Mouse (Mus musculus): ENCODE results near the gene Hspb11.
A peak's percentile ranks its signal among the peaks of the same experiment; 100 is the strongest.

Gene Hspb11

GRCm38 (mm10) chr4:107253125-107254091, at the start of gene Hspb11, which contains the start of gene Lrrc42:
TSS of gene Hspb11 (plus strand) at chr4:107253593.
TSS of gene Lrrc42 (minus strand) at chr4:107253532.
- DNase-seq (ENCODE audit: low spot score), result peak; percentile 92

GRCm38 (mm10) chr4:107207016-107207415, 46.4 kb upstream of the Hspb11 start:
- DNase-seq (ENCODE audit: low spot score), result no peak

- no peak for DNase-seq (ENCODE audit: low spot score)
Measured at GRCm38 (mm10) chr4:107208880-107209279, 44.5 kb upstream of the Hspb11 start, which contains the start of gene Ldlrad1. TSS of gene Ldlrad1 (plus strand) at chr4:107209180.

GRCm38 (mm10) chr4:107210483-107211097, 42.8 kb upstream of the Hspb11 start:
- no peak for DNase-seq (ENCODE audit: low spot score)

- DNase-seq (ENCODE audit: low spot score), result peak; percentile 43
Measured at GRCm38 (mm10) chr4:107211465-107211864, 41.9 kb upstream of the Hspb11 start.

GRCm38 (mm10) chr4:107211936-107212335, 41.5 kb upstream of the Hspb11 start:
- no peak for DNase-seq (ENCODE audit: low spot score)

- DNase-seq (ENCODE audit: low spot score), result no peak
Measured at GRCm38 (mm10) chr4:107213279-107214011, 39.9 kb upstream of the Hspb11 start.

GRCm38 (mm10) chr4:107217574-107217973, 35.8 kb upstream of the Hspb11 start:
- no peak for DNase-seq (ENCODE audit: low spot score)

- DNase-seq (ENCODE audit: low spot score), result no peak
Measured at GRCm38 (mm10) chr4:107221524-107221923, 31.9 kb upstream of the Hspb11 start.

GRCm38 (mm10) chr4:107223225-107224204, 29.9 kb upstream of the Hspb11 start:
- DNase-seq (ENCODE audit: low spot score), result peak; percentile 34

GRCm38 (mm10) chr4:107226313-107226712, 27.1 kb upstream of the Hspb11 start:
- DNase-seq (ENCODE audit: low spot score), result no peak

- no peak for DNase-seq (ENCODE audit: low spot score)
Measured at GRCm38 (mm10) chr4:107232219-107232618, 21.2 kb upstream of the Hspb11 start.

GRCm38 (mm10) chr4:107238253-107238652, 15.1 kb upstream of the Hspb11 start:
- DNase-seq (ENCODE audit: low spot score), result no peak

- no peak for DNase-seq (ENCODE audit: low spot score)
Measured at GRCm38 (mm10) chr4:107240196-107240595, 13.2 kb upstream of the Hspb11 start.

GRCm38 (mm10) chr4:107243365-107244333, 9.7 kb upstream of the Hspb11 start:
- DNase-seq (ENCODE audit: low spot score), result no peak

- no peak for DNase-seq (ENCODE audit: low spot score)
Measured at GRCm38 (mm10) chr4:107245368-107245767, 8.0 kb upstream of the Hspb11 start.

GRCm38 (mm10) chr4:107246040-107246439, 7.4 kb upstream of the Hspb11 start:
- no peak for DNase-seq (ENCODE audit: low spot score)

- DNase-seq (ENCODE audit: low spot score), result no peak
Measured at GRCm38 (mm10) chr4:107247110-107247509, 6.3 kb upstream of the Hspb11 start.

- no peak for DNase-seq (ENCODE audit: low spot score)
Measured at GRCm38 (mm10) chr4:107248061-107248460, 5.3 kb upstream of the Hspb11 start.

- DNase-seq (ENCODE audit: low spot score), result no peak
Measured at GRCm38 (mm10) chr4:107249471-107249870, 3.9 kb upstream of the Hspb11 start.

All from layer of hippocampus, adult 11-12 months (tissue).